Mouse (Mus musculus) thymus, adult 18-20 months (tissue): ENCODE measurements around the gene Car2.
A peak's percentile ranks its signal among the peaks of the same experiment; 100 is the strongest.

ENCODE experiments used
- DNase-seq, 2 experiments: peaks; one replicate each; pipeline ENCODE4 v3.0.0; 2022; ENCODE audit warnings: mixed read lengths in 2 of 2

Gene Car2

GRCm38 (mm10) chr3:14886102-14887098 is at the start of gene Car2:
Car2 (plus strand) TSS chr3:14886273.
- DNase-seq, result peak; percentile 43 to 46

- no peak for DNase-seq
Measured at GRCm38 (mm10) chr3:14838936-14839335, 47.1 kb upstream of the Car2 start.

GRCm38 (mm10) chr3:14839466-14840118 is 46.5 kb upstream of the Car2 start:
- no peak for DNase-seq

- DNase-seq, result no peak
Measured at GRCm38 (mm10) chr3:14848587-14849254, 37.4 kb upstream of the Car2 start.

- DNase-seq, result no peak
Measured at GRCm38 (mm10) chr3:14853966-14854365, 32.1 kb upstream of the Car2 start.

- no peak for DNase-seq
Measured at GRCm38 (mm10) chr3:14854446-14854845, 31.6 kb upstream of the Car2 start.

- DNase-seq, result no peak
Measured at GRCm38 (mm10) chr3:14857874-14858273, 28.2 kb upstream of the Car2 start.

GRCm38 (mm10) chr3:14860291-14860690 is 25.8 kb upstream of the Car2 start:
- no peak for DNase-seq

- no peak for DNase-seq
Measured at GRCm38 (mm10) chr3:14861165-14861564, 24.9 kb upstream of the Car2 start.

GRCm38 (mm10) chr3:14861787-14862186 is 24.3 kb upstream of the Car2 start:
- DNase-seq, result no peak

GRCm38 (mm10) chr3:14862654-14863021 is 23.4 kb upstream of the Car2 start:
- no peak for DNase-seq

GRCm38 (mm10) chr3:14863022-14863711 is 22.9 kb upstream of the Car2 start, which contains the start of gene Car3:
Car3 (plus strand) TSS chr3:14863512.
- DNase-seq, result no peak

- DNase-seq, result no peak
Measured at GRCm38 (mm10) chr3:14863922-14864321, 22.2 kb upstream of the Car2 start.

- DNase-seq, result no peak
Measured at GRCm38 (mm10) chr3:14865941-14866340, 20.1 kb upstream of the Car2 start.

- DNase-seq, result peak; percentile 54 to 63
Measured at GRCm38 (mm10) chr3:14869779-14870178, 16.3 kb upstream of the Car2 start.

- no peak for DNase-seq
Measured at GRCm38 (mm10) chr3:14870528-14870927, 15.5 kb upstream of the Car2 start.

GRCm38 (mm10) chr3:14871386-14871785 is 14.7 kb upstream of the Car2 start:
- DNase-seq, result peak; percentile 41 to 57

GRCm38 (mm10) chr3:14874402-14875040 is 11.6 kb upstream of the Car2 start:
- DNase-seq, result no peak

GRCm38 (mm10) chr3:14876325-14876918 is 9.7 kb upstream of the Car2 start:
- DNase-seq, result no peak

GRCm38 (mm10) chr3:14877251-14877909 is 8.7 kb upstream of the Car2 start:
- no peak for DNase-seq

GRCm38 (mm10) chr3:14878749-14879223 is 7.3 kb upstream of the Car2 start:
- no peak for DNase-seq
